Mouse (Mus musculus) G1E (cell line): ENCODE measurements around the gene Gm45062.

Experiments
- CTCF ChIP-seq: IDR thresholded peaks from 2 replicates; pipeline ENCODE4 v1.5.1; 2012; ENCODE audit warnings: low read depth, low read length, inconsistent platforms, mixed read lengths
- GATA1 ChIP-seq: IDR thresholded peaks from 2 replicates; pipeline ENCODE4 v1.6.1; 2012; ENCODE audit warnings: borderline replicate concordance, low read length, inconsistent platforms, mixed read lengths
- GATA2 ChIP-seq: IDR thresholded peaks from 2 replicates; pipeline ENCODE4 v1.6.1; 2012; ENCODE audit warnings: low read depth, low read length, inconsistent platforms, borderline replicate concordance
- POLR2AphosphoS5 ChIP-seq: IDR thresholded peaks from 2 replicates; pipeline ENCODE4 v1.6.1; 2012; ENCODE audit warnings: low read depth, low read length, inconsistent platforms; ENCODE audit not compliant: insufficient replicate concordance
- TAL1 ChIP-seq: conservative IDR thresholded peaks from 2 replicates; pipeline ENCODE4 v1.6.1; 2012; ENCODE audit warnings: low read depth, low read length, inconsistent platforms, mixed read lengths

- TF ChIP-seq CTCF (no peak), GATA1 (no peak), POLR2AphosphoS5 (no peak), GATA2 (no peak), TAL1 (no peak)
Observed at GRCm38 (mm10) chr6:8628226-8628625, 369.0 kb downstream of the Gm45062 start.
